Mouse (Mus musculus) forebrain, embryonic 11.5 days (tissue): ENCODE measurements at regions not wholly inside any gene's neighbourhood (a gene's known extent, or its start where the extent isn't known, plus 50 kb on each side); places are given as distances from the start of the nearest gene placed in this dataset.

ENCODE experiments used
- ATAC-seq: fragments of 200-750 bp; cut with Nextera tagmentation; replicated peaks from 2 replicates; pipeline ENCODE4 v1.8.0; 2017; ENCODE audit warnings: moderate TSS enrichment; ENCODE audit not compliant: low FRiP score
- DNase-seq: peaks from one replicate; pipeline ENCODE4 v3.0.0-alpha.2; 2017; ENCODE audit warnings: low spot score
- H3K27ac ChIP-seq: fragments of 300-500 bp; sonication (generic); 2 replicates; pipeline ENCODE4 v1.5.1; 2014; ENCODE audit warnings: low read depth, low read length
- H3K27me3 ChIP-seq: fragments of 300-500 bp; sonication (generic); 2 replicates; pipeline ENCODE4 v1.6.1; 2014; ENCODE audit warnings: mild to moderate bottlenecking, low read length, mixed read lengths; ENCODE audit not compliant: control insufficient read depth, insufficient read depth
- H3K36me3 ChIP-seq: fragments of 300-500 bp; sonication (generic); 2 replicates; pipeline ENCODE4 v1.6.1; 2014; ENCODE audit warnings: mild to moderate bottlenecking, low read length, moderate library complexity, mixed read lengths; ENCODE audit not compliant: control insufficient read depth, insufficient read depth
- H3K4me1 ChIP-seq: fragments of 300-500 bp; sonication (generic); replicated peaks from 2 replicates; pipeline ENCODE4 v1.6.1; 2014; ENCODE audit warnings: low read length, mixed read lengths; ENCODE audit not compliant: control insufficient read depth, insufficient read depth
- H3K4me2 ChIP-seq: fragments of 300-500 bp; sonication (generic); 2 replicates; pipeline ENCODE4 v1.6.1; 2014; ENCODE audit warnings: low read depth, mild to moderate bottlenecking, low read length, moderate library complexity, mixed read lengths; ENCODE audit not compliant: severe bottlenecking
- H3K4me3 ChIP-seq: fragments of 300-500 bp; sonication (generic); 2 replicates; pipeline ENCODE4 v1.5.1; 2014; ENCODE audit warnings: low read depth, low read length
- H3K9ac ChIP-seq: fragments of 300-500 bp; sonication (generic); 2 replicates; pipeline ENCODE4 v1.6.1; 2014; ENCODE audit warnings: low read length
- H3K9me3 ChIP-seq: fragments of 300-500 bp; sonication (generic); 2 replicates; pipeline ENCODE4 v1.6.1; 2016; ENCODE audit warnings: low read length, mixed read lengths; ENCODE audit not compliant: control insufficient read depth
- WGBS: fragments of 180-500 bp; shearing (Covaris S2); extraction: QIAGEN DNeasy Blood & Tissue Kit; methylation state at CpG from one replicate; pipeline ENCODE4 v1.1.7; 2014; 5-methylcytosine and 5-hydroxymethylcytosine counted together

GRCm38 (mm10) chr4:57362652-57363051, 61.0 kb upstream of the Ptpn3 start:
- Histone ChIP-seq H3K4me3 (no peak overlapping the region), H3K36me3 (no peaks in the 10 kb centered on the region), H3K4me2 (no peak overlapping the region), H3K27me3 (no peaks in the 10 kb centered on the region), H3K9me3 (no peaks in the 10 kb centered on the region), H3K27ac (no peak overlapping the region), H3K9ac (no peak overlapping the region), H3K4me1 (no peaks in the 10 kb centered on the region)
- DNase-seq (no peak), ATAC-seq (no peak)
- WGBS = 88% methylated on average over 8 of the region's 8 CpGs

GRCm38 (mm10) chr4:57369736-57370373, 64.2 kb upstream of the Palm2 start:
- H3K36me3 ChIP-seq = no peaks in the 10 kb centered on the region
- no peaks in the 10 kb centered on the region for H3K27me3 ChIP-seq
- DNase-seq (peak; percentile 89), ATAC-seq (peak; percentile 78)
- WGBS = 18% methylated on average over 12 of the region's 12 CpGs
- H3K4me2 ChIP-seq = no peak overlapping the region
- no peak overlapping the region for H3K27ac ChIP-seq
- no peaks in the 10 kb centered on the region for H3K4me1 ChIP-seq
- no peak overlapping the region for H3K9ac ChIP-seq
- no peak overlapping the region for H3K4me3 ChIP-seq
- H3K9me3 ChIP-seq = no peaks in the 10 kb centered on the region

- H3K9ac ChIP-seq = no peak overlapping the region
- no peak for ATAC-seq
- no peaks in the 10 kb centered on the region for H3K4me1 ChIP-seq
- no peaks in the 10 kb centered on the region for H3K36me3 ChIP-seq
- no peak overlapping the region for H3K4me2 ChIP-seq
- H3K27ac ChIP-seq = no peak overlapping the region
- no peak overlapping the region for H3K4me3 ChIP-seq
- DNase-seq = peak; percentile 69
- no peaks in the 10 kb centered on the region for H3K9me3 ChIP-seq
- 47% methylated on average over 5 of the region's 5 CpGs for WGBS
- H3K27me3 ChIP-seq = no peaks in the 10 kb centered on the region
Observed at GRCm38 (mm10) chr4:57377872-57378271, 56.2 kb upstream of the Palm2 start.

- no peaks in the 10 kb centered on the region for H3K4me1 ChIP-seq
- H3K4me3 ChIP-seq = no peak overlapping the region
- no peaks in the 10 kb centered on the region for H3K27me3 ChIP-seq
- H3K27ac ChIP-seq = no peak overlapping the region
- no peak overlapping the region for H3K4me2 ChIP-seq
- no peak overlapping the region for H3K9ac ChIP-seq
- DNase-seq (no peak), ATAC-seq (no peak)
- no peaks in the 10 kb centered on the region for H3K36me3 ChIP-seq
- 71% methylated on average over 9 of the region's 9 CpGs for WGBS
- no peaks in the 10 kb centered on the region for H3K9me3 ChIP-seq
Observed at GRCm38 (mm10) chr4:57380063-57380800, 53.8 kb upstream of the Palm2 start.

- no peaks in the 10 kb centered on the region for H3K27me3 ChIP-seq
- H3K36me3 ChIP-seq = no peaks in the 10 kb centered on the region
- H3K4me3 ChIP-seq = no peak overlapping the region
- ATAC-seq = no peak
- WGBS = 87% methylated on average over 4 of the region's 4 CpGs
- H3K27ac ChIP-seq = no peak overlapping the region
- peak; percentile 40 for DNase-seq
- H3K9me3 ChIP-seq = no peaks in the 10 kb centered on the region
- H3K4me1 ChIP-seq = no peaks in the 10 kb centered on the region
- no peak overlapping the region for H3K4me2 ChIP-seq
- no peak overlapping the region for H3K9ac ChIP-seq
Observed at GRCm38 (mm10) chr4:57381306-57381705, 52.7 kb upstream of the Palm2 start.
